Mouse (Mus musculus): ENCODE measurements around the gene Slc27a5.

The Slc27a5 gene

DNA sequence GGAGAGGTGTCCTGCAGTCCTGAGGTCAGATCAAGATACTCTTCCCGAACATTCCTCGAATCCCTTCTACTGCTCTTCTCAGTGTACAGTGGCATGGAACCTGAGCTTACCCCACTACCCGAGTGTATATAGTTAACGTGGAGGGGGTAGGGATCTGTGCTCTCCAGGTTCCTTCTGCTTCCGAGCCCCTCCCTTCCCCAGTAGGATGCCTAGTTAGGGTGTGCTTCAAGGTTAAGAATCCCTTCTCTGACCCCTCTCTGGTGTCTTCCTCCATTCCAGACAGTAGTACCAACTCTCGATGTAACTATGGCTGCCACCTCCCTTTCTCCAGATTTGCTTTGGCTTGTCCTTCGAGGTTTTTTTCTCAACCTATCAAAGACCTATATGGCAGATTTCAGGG, 17.7 kb downstream of the Slc27a5 start:
- ChIA-PET POLR2A (interaction anchor here in 3 of 4 experiments (0.8 to 13.4 kb wide), 30 partner anchors 8 to 77 kb away, joined by 3 to 150 read pairs (median 7); partner anchors contain the start of genes Zbtb45 (in 3 of the 3), Rps5 (in 2 of the 3), Rnf225 (in 1 of the 3) and Ube2m (in 1 of the 3)), CTCF (interaction anchor here in 1 of 4 experiments (1.5 kb wide), 1 partner anchor 71 kb away, joined by 3 read pairs; no protein-coding TSS in a partner anchor)

GRCm38 (mm10) chr7:12979776-12980175, 18.2 kb downstream of the Slc27a5 start:
- POLR2A ChIA-PET = interaction anchor here in 3 of 4 experiments (1.0 to 13.4 kb wide), 30 partner anchors 8 to 76 kb away, joined by 3 to 150 read pairs (median 12); partner anchors contain the start of genes Zbtb45 (in 3 of the 3), Rps5 (in 2 of the 3), Rnf225 (in 1 of the 3) and Ube2m (in 1 of the 3)
- CTCF ChIA-PET = interaction anchor here in 1 of 4 experiments (0.6 kb wide), 1 partner anchor 79 kb away, joined by 3 read pairs; no protein-coding TSS in a partner anchor

DNA sequence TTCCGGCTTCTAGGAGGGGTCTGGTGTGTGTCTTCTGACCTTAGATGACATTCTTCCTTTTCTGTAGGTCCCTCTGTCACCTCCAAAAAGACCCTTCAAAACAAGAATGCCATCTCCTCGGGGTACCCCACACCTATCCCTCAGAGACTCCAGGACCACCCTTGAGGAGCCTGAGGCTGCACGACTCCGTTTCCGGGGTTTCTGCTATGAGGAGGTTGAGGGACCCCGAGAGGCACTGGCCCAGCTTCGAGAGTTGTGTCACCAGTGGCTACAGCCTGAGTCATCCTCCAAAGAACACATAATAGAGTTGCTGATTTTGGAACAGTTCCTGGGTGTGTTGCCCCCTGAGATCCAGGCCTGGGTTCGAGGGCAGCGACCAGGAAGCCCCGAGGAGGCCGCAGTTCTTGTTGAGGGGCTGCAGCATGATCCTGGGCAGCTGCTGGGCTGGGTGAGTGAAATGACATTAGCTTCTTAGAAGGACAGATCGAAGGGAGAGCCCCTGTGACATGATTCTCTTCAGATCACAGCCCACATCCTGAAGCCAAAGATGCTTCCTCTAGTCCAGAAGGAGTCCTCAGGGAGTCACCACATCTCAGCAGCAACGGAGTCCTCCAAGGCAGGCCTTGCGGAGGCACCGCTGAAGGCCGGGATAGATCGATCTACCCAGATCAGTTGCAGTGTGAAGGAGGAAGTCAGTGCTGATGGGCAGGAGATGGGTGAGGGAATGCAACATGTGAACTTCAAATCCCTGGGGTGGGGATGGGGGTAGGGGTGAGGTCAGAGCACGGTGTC, 18.9 kb downstream of the Slc27a5 start:
- ChIA-PET POLR2A (interaction anchor here (0.5 to 13.4 kb wide), 75 partner anchors 8 to 297 kb away, joined by 3 to 150 read pairs (median 9); partner anchors contain the start of genes Zbtb45 (in 3 of the 4), Zfp324 (in 3 of the 4), Chmp2a (in 2 of the 4) and Rps5 (in 2 of the 4)), CTCF (interaction anchor here in 3 of 4 experiments (0.6 to 1.9 kb wide), 10 partner anchors 9 to 79 kb away, joined by 3 to 13 read pairs (median 6); partner anchors contain the start of gene Zbtb45 (in 3 of the 3))

GRCm38 (mm10) chr7:12977682-12978389, 20.2 kb downstream of the Slc27a5 start, which contains the start of gene Zfp446:
Gene Zfp446, plus strand, starts transcription at chr7:12977848.
- ChIA-PET POLR2A (interaction anchor here (0.6 to 13.4 kb wide), 129 partner anchors 8 to 372 kb away, joined by 3 to 150 read pairs (median 6); partner anchors contain the start of genes Rnf225 (in 4 of the 4), Chmp2a (in 3 of the 4), Mzf1 (in 3 of the 4) and Rps5 (in 3 of the 4)), CTCF (interaction anchor here (0.5 to 1.9 kb wide), 22 partner anchors 10 to 103 kb away, joined by 3 to 13 read pairs (median 4); partner anchors contain the start of genes Zbtb45 (in 3 of the 4) and Rps5 (in 1 of the 4))

- CTCF ChIA-PET = interaction anchor here in 1 of 4 experiments (1.0 kb wide), 2 partner anchors 15 to 28 kb away, joined by 4 to 6 read pairs; no protein-coding TSS in a partner anchor
- POLR2A ChIA-PET = interaction anchor here (0.7 to 13.4 kb wide), 52 partner anchors 9 to 307 kb away, joined by 3 to 150 read pairs (median 4); partner anchors contain the start of genes Rps5 (in 3 of the 4), Rnf225 (in 2 of the 4), Slc27a5 (in 2 of the 4) and Lig1 (in 1 of the 4)
These were observed 27.1 kb downstream of the Slc27a5 start for GRCm38 (mm10) chr7:12970906-12971305.

DNA sequence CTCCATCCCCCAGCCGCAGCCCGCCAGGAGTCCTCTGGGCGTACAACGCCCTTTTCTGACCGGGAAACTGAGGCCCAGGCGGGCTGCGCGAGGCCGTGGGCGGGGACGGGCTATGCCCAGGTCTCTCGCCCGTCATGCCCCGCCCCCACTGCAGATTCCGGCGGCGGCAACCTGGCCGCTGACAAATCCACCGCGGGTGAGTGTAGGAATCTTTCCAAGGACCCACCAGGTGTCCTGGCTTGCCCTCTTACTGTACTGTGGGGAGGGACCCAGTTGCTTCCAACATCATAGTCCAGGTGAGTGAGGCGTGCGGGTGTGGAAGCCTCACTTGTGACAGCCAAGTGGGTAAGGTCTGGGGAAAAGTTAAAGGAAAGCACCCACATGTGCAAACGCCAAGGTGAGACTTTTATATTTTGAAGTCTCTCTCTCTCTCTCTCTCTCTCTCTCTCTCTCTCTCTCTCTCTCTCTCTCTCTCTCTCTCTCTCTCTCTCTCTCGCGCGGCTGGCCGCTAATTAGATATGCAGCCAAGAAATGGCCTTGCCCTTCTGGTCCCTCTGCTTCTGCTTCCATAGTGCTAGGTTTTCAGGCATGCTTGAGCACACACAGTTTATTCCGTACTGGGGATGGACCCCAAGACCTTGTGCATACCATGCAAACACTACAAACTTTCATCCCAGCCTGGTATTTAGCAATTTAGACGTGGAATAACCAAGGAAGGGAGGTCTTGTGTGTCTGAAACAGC, 31.7 kb downstream of the Slc27a5 start:
- ChIA-PET POLR2A (interaction anchor here in 3 of 4 experiments (0.5 to 9.7 kb wide), 12 partner anchors 9 to 327 kb away, joined by 3 to 150 read pairs (median 6); partner anchors contain the start of genes Rps5 (in 3 of the 3) and Zfp446 (in 3 of the 3)), CTCF (interaction anchor here in 1 of 4 experiments (1.0 kb wide), 1 partner anchor 44 kb away, joined by 5 read pairs; the partner anchor contains the start of gene Zbtb45)

GRCm38 (mm10) chr7:12965678-12966091, 32.3 kb downstream of the Slc27a5 start, which contains the start of gene Zfp324:
Gene Zfp324, plus strand, starts transcription at chr7:12965838.
- ChIA-PET CTCF (interaction anchor here in 1 of 4 experiments (1.0 kb wide), 1 partner anchor 44 kb away, joined by 5 read pairs; the partner anchor contains the start of gene Zbtb45), POLR2A (interaction anchor here in 3 of 4 experiments (0.5 to 9.7 kb wide), 16 partner anchors 10 to 326 kb away, joined by 3 to 150 read pairs (median 4); partner anchors contain the start of genes Rps5 (in 3 of the 3), Zfp446 (in 3 of the 3) and Zbtb45 (in 1 of the 3))

DNA sequence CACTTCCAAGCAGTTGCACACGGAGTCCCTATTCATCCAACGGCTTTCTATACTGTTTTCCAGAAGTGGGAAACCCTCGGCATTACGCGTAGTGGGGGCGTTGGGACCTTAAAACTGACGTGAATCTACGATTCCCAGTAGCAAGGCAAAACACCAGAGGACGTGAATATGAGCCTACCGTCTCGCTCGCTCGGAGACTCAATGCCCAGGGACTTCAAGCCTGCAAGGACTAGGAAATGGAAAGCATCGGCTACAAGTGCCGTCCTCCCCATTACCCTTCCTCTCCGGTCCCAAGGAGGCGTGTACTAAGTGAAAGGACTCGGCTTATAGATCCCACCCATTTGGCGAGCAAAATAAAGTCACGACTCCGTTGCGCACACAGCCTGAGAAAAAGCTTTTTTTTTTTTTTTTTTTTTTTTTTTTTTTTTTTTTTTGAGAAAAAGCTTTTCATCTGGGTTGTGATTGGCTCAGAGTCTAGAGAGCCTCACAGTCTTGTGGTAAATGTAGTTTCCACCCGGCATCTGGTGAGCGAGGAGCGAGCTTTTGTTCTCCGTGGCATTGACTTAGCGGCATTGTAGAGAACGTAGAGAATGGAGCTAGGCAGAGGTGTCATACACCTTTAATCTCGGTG, 36.4 kb downstream of the Slc27a5 start:
- CTCF ChIA-PET = interaction anchor here (0.6 to 1.3 kb wide), 10 partner anchors 10 to 651 kb away, joined by 3 to 11 read pairs (median 4); partner anchors contain the start of gene Rps5 (in 1 of the 4)
- POLR2A ChIA-PET = interaction anchor here (0.6 to 9.7 kb wide), 51 partner anchors 9 to 455 kb away, joined by 3 to 150 read pairs (median 5); partner anchors contain the start of genes Rnf225 (in 3 of the 4), Rps5 (in 3 of the 4), Zfp446 (in 3 of the 4) and Zbtb45 (in 2 of the 4)

- POLR2A ChIA-PET = interaction anchor here in 3 of 4 experiments (0.8 to 9.7 kb wide), 27 partner anchors 8 to 95 kb away, joined by 3 to 150 read pairs (median 5); partner anchors contain the start of genes Zfp446 (in 3 of the 3), Rnf225 (in 2 of the 3), Rps5 (in 2 of the 3) and Chmp2a (in 1 of the 3)
These were observed 38.3 kb downstream of the Slc27a5 start for GRCm38 (mm10) chr7:12959718-12960117.

DNA sequence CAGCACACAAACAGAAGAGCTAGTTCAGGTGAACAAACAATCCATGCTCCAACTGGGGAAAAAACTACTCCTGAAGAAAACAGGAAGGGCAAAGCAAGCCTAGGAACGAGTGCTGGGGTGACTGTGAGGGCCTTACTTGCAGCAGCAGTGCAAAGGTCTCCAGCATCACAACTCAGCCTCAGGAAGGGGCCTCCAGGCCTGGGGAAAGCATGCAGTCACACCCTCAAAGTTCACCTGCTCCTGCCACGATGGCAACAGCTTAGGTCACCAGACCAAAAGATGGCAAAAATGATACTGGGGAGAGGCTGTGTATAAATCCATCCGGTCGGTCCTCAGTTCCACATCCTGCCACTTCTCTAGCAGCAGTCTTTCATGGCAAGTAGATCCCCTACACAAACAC, 39.0 kb downstream of the Slc27a5 start:
- ChIA-PET CTCF (interaction anchor here in 1 of 4 experiments (1.3 kb wide), 1 partner anchor 23 kb away, joined by 3 read pairs; no protein-coding TSS in a partner anchor), POLR2A (interaction anchor here (0.5 to 9.7 kb wide), 29 partner anchors 9 to 79 kb away, joined by 3 to 150 read pairs (median 5); partner anchors contain the start of genes Zfp446 (in 3 of the 4), Rnf225 (in 2 of the 4), Rps5 (in 2 of the 4) and Chmp2a (in 1 of the 4))

More at GRCm38 (mm10) chr7:12959718-12960117, 38.3 kb downstream of the Slc27a5 start:
- CTCF ChIA-PET = interaction anchor here in 1 of 4 experiments (1.3 kb wide), 1 partner anchor 22 kb away, joined by 3 read pairs; no protein-coding TSS in a partner anchor

- POLR2A ChIA-PET = interaction anchor here (0.7 to 9.7 kb wide), 14 partner anchors 8 to 81 kb away, joined by 3 to 150 read pairs (median 6); partner anchors contain the start of genes Zfp446 (in 3 of the 4), Rps5 (in 1 of the 4) and Ube2m (in 1 of the 4)
- CTCF ChIA-PET = interaction anchor here in 1 of 4 experiments (1.2 kb wide), 1 partner anchor 21 kb away, joined by 3 read pairs; the partner anchor contains the start of gene Zfp446
These were observed 40.5 kb downstream of the Slc27a5 start for GRCm38 (mm10) chr7:12957511-12957910.

GRCm38 (mm10) chr7:12954896-12955295, 43.1 kb downstream of the Slc27a5 start:
- POLR2A ChIA-PET = interaction anchor here in 3 of 4 experiments (0.6 to 15.3 kb wide), 10 partner anchors 10 to 80 kb away, joined by 3 to 269 read pairs (median 4); partner anchors contain the start of genes Rps5 (in 2 of the 3), Zfp446 (in 2 of the 3), Rnf225 (in 1 of the 3) and Zbtb45 (in 1 of the 3)

DNA sequence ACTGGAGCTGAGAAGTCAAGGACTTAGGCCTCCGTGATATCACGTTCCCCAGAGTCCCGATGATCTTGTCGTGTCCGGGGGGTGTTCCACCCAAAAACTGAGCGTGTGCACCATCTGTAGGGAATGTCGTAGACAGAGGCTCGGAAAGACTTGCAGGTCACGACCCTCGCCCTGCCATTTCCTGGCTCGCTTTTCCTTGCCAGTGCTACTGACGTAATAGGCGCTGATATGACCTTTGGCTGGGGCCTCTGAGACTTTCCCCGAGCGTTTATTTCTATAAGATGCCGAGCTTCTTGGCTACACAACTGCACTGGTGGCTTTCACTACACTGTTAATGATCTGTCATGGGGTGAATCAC, 48.1 kb downstream of the Slc27a5 start:
- CTCF ChIA-PET = interaction anchor here in 3 of 4 experiments (0.6 to 1.4 kb wide), 6 partner anchors 27 to 59 kb away, joined by 3 to 7 read pairs (median 4); partner anchors contain the start of genes Rps5 (in 1 of the 3) and Zfp446 (in 1 of the 3)
- POLR2A ChIA-PET = interaction anchor here (0.6 to 15.3 kb wide), 65 partner anchors 9 to 255 kb away, joined by 3 to 269 read pairs (median 6); partner anchors contain the start of genes Rnf225 (in 3 of the 4), Rps5 (in 3 of the 4), Zfp446 (in 3 of the 4) and Zbtb45 (in 2 of the 4)

More at GRCm38 (mm10) chr7:12954896-12955295, 43.1 kb downstream of the Slc27a5 start:
- CTCF ChIA-PET = interaction anchor here in 2 of 4 experiments (1.0 to 1.5 kb wide), 2 partner anchors 19 to 23 kb away, joined by 4 read pairs; partner anchors contain the start of gene Zfp446 (in 1 of the 2)

DNA sequence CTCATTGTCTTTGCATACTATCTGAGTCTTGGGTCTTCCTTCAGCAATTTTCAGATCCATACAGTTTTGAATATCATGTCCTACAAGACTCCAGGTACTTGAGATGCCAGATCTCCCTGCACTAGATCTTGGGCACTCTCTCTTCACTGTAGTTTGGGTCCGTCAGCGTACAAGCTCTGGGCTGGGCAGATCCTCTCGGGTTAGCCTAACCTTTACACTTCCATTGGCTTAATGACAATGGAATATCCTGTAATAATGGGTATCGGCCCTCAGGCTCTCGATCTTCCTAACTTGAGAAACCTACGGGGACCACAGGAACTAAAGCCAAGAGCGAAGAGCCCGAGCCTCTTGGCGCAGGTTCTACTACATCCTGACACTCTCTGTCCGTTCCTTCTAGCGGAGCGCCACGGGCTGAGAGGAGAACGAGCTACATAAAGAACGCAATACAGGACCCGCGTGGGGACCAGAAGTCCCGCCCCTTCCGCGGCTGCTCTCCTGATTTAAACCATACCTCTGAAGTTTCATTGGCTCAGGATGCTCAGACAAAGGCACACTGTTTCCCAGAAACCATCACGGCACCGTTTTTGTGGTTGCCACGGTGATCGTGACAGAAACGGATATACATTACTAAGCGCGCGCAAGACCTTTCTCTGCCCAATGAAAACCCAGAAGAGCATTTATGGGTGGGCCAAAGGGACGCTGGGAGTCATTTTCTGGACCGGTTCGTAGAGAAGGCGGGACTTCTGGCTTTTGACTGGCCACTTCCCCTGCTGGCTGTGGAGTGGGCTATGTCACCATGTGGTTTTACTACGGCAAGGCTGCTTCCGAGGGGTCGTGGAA, 48.7 kb downstream of the Slc27a5 start:
- CTCF ChIA-PET = interaction anchor here in 3 of 4 experiments (0.6 to 1.4 kb wide), 6 partner anchors 26 to 60 kb away, joined by 3 to 7 read pairs (median 4); partner anchors contain the start of gene Rps5 (in 1 of the 3)
- POLR2A ChIA-PET = interaction anchor here (0.6 to 15.3 kb wide), 68 partner anchors 9 to 562 kb away, joined by 3 to 269 read pairs (median 5); partner anchors contain the start of genes Rnf225 (in 3 of the 4), Rps5 (in 3 of the 4), Zfp446 (in 3 of the 4) and Zbtb45 (in 2 of the 4)

Data from embryonic stem cell, embryonic (primary cell).